Mouse (Mus musculus): ENCODE measurements around the gene Tor1a.

Gene Tor1a

DNA sequence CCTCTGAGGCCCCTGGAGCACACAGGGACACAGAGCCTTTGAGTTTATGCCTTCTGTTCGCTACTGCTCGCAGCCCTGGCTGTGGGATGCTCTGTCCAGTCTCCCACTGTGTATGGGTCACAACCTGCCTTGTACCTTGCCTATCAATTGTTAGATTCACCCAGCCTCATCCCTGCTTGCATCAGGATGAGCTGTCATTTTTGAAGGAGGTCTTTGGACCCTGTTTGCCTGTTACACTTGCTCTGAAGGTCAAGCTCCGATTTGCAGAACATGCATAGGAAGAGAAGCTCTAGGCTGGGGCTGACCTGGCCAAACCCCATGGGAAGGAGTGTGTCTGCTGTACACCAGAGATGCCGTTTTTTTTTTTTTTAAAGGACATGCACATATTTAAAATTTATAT, 10.2 kb downstream of the Tor1a start:
- in situ Hi-C loops (cut with MboI; ENCODE audit: unreplicated experiment in 2 of 2): no loop called here

DNA sequence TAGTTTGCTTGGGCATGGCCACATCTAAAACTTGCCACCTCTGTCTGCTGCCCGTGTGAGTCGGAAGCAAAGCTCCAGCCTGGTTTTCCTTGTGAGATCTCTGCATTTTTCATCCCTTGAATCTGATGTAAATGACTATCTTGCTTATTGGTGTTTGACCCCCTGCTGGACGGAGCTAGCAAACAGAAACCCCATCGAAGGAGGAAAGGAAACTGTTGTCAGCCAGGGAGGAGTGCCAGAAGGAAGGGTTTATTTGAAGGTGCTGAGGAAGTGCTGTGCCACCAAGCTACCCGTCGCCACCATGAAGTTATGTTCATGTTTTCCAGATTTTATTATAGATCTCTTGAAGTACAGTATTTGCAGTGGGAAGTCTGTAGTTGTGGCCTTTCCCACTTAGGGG, 12.9 kb downstream of the Tor1a start:
- in situ Hi-C loops (cut with MboI; ENCODE audit: unreplicated experiment in 2 of 2): no loop called here

DNA sequence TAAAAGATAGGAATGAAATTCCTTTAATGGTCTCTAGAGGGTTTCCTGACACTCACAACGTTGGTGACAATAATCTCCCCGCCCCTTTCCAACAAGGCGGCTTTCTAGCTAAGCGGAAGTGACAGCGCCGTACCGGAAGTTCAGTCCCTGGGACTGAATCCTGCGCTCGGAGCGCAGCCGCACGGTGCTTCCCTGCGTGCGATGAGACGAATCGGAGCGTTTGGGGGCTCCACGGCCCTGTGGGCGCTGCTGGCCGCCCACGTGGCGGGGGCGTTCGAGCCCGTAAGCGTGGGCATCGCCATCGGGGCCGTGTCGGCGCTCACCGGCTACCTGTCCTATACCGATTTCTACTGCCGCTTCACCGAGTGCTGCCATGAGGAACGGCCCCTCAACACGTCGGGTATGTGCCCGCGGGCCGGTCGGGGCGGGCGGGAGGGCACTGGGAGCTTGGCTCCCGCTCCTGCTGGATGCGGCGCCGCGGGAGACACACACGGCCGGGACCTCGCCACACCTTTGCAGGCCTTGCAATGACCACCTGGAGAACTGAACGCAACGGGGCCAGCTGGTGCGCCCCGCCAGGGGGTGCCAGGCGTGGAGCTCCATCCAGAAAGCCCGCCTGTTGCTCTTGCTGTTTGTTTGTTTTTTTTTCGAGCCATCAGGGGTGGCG, 14.8 kb downstream of the Tor1a start, which contains the start of gene Tor1b:
Gene Tor1b, plus strand, starts transcription at position 136 of the 667 bp plus-strand sequence.
- in situ Hi-C loops (cut with MboI; ENCODE audit: unreplicated experiment in 2 of 2): no loop called here

DNA sequence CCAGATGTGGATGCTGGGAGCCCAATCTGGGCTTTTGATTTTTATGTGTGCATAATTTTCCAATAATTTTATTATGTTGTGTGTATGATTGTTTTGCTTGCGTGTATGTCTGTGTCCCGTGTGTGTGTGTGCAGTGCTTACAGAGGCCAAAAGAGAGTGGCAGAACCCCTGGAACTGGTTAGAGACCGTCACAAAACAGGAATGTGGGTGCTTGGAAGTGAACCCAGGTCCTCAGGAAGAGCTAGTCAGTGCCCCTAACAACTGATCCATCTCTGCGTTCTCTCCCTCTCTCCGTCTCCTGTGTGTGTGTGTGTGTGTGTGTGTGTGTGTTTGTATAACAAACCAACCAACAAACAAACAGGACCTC, 15.3 kb downstream of the Tor1a start:
- in situ Hi-C loops (cut with MboI; ENCODE audit: unreplicated experiment in 2 of 2): no loop called here

DNA sequence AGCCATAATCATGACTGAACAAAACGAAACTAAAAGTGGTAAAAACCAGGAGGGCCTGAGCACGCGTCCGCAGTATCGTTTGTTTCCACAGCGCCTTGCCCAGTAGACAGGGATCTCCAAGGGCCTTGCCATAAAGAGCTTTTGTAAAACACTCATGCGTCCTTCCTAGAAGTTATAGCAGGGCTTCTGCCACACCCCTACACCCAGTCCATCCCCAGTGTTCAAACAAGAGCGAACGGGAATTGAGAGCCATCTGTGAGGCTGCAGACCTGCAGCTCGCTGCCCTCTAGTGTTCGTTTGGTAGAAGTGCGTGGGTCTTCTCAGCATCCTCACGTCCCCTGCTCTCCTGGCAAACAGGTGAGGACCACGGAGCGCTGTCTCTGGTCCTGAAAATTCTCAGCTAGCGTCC, 25.1 kb downstream of the Tor1a start:
- in situ Hi-C loops (cut with MboI; ENCODE audit: unreplicated experiment in 2 of 2): loop anchor here in 1 of 2 experiments (5.0 kb wide), 1 partner anchor 510 kb away; no protein-coding TSS in a partner anchor

DNA sequence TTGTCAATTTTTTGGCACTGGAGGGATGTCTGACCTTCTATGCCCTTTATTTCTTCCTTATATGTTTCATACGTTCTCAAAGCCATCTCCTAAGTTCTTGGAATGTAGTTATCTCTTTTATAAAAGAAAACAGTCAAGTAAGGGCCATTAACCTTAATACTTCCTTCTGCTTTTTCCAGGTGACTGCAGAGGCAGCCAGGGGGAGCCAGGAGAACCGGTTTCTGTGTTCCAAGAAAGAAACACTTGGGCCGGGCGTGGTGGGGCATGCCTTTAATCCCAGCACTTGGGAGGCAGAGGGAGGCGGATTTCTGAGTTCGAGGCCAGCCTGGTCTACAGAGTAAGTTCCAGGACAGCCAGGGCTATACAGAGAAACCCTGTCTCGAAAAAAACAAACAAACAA, 25.6 kb downstream of the Tor1a start:
- in situ Hi-C loops (cut with MboI; ENCODE audit: unreplicated experiment in 2 of 2): loop anchor here in 1 of 2 experiments (5.0 kb wide), 1 partner anchor 510 kb away; no protein-coding TSS in a partner anchor

DNA sequence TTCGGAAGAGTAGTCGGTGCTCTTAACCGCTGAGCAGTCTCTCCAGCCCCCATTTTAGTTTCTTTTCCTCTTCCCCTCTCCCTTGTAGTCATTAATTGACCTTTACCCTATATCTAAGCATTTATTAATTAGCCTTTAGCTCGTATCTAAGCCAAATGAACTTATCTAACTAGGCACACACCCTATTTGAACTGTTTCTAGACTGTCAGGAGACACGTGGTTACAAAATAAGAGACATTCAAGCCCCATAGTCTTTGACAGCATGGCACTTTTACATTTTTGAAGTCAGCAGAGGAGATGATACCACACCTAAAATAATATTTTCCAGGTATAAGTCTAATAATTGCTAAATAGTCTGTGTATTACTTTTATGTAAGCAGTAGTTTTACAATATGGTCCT, 26.1 kb downstream of the Tor1a start:
- in situ Hi-C loops (cut with MboI; ENCODE audit: unreplicated experiment in 2 of 2): loop anchor here in 1 of 2 experiments (5.0 kb wide), 1 partner anchor 509 kb away; no protein-coding TSS in a partner anchor

DNA sequence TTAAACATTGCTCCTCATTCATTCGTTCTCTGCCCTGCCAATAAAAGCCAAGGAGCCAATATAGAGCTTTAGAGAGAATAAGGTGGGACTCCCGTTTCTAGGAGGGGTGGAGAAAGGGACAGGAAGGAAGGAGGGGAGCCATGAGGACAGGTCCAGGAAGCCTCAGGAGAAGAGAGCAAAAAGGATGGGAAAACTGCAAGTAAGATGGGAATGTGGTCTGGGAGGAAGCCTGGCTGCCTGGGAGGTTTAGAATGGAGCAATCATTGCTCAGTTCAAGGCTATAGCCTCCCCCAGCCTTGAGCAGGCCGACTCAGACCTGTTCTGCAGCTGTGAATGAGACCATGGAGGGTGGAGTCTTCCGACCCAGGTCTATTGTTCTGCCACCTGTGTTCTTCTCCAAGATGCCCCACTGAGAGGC, 29.1 kb downstream of the Tor1a start:
- in situ Hi-C loops (cut with MboI; ENCODE audit: unreplicated experiment in 2 of 2): loop anchor here in 1 of 2 experiments (10.0 kb wide), 2 partner anchors 114 to 894 kb away; partner anchors contain the start of gene Wdr34

DNA sequence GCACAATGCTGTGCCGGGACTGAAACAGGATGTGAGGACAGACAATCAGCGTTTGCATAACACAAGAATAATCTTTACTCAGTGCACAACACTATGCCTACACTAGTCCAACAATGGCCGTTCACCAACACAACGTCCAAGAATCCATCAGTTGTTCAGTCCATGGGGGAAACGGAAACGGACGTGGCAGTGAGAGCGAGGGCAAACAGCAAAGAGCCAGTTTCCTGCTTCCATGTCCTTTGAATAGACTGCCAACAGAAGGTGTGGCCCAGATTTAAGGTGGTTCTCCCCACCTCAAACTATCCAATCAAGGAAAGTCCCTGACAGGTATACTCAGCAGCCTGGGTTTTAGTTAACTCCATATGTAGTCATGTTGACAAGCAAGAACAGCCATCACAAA, 30.0 kb downstream of the Tor1a start:
- in situ Hi-C loops (cut with MboI; ENCODE audit: unreplicated experiment in 2 of 2): loop anchor here in 1 of 2 experiments (10.0 kb wide), 2 partner anchors 113 to 893 kb away; partner anchors contain the start of gene Wdr34

DNA sequence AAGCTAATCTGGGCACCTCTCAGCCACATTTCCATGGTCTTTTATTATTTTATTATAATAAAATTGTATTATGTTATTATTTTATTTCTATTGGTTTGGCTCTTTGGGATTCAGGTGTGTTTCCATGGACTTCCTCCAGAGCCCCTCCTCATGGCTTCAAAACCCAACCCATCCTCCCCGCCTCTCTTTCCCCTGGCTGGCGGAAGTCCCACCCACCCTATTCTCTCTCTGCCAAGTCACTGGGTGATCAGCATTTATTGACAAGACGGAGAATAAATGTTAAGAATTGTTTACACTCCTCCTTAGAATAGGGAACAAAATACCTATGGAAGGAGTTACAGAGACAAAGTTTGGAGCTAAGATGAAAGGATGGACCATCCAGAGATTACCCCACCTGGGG, 30.9 kb downstream of the Tor1a start:
- in situ Hi-C loops (cut with MboI; ENCODE audit: unreplicated experiment in 2 of 2): loop anchor here in 1 of 2 experiments (10.0 kb wide), 2 partner anchors 112 to 892 kb away; partner anchors contain the start of gene Wdr34

DNA sequence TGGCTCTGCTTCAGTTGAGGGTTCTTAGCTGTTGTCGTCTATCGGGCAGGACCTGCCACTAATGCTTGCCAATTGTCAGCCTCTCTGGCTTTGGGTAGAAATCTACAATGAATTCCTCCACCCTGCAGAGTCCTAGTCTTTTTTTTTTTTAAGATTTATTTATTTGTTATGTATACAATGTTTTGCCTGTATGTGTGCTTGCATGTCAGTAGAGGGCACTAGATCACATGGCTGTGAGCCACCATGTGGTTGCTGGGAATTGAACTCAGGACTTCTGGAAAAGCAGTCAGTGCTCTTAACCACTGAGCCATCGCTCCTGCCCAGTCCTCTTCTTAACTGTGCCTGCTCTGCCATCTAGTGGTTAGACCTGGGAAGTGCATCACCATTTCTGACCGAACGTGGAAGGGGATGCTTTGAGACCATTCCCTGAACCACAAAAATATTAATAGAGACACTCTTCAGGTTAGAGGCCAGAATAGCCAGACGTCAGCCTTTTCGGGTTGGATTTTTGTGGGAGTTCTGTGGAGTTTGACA, 33.7 kb downstream of the Tor1a start:
- in situ Hi-C loops (cut with MboI; ENCODE audit: unreplicated experiment in 2 of 2): loop anchor here (5.0 to 10.0 kb wide), 5 partner anchors 42 to 889 kb away; partner anchors contain the start of gene Wdr34 (in 1 of the 2)

DNA sequence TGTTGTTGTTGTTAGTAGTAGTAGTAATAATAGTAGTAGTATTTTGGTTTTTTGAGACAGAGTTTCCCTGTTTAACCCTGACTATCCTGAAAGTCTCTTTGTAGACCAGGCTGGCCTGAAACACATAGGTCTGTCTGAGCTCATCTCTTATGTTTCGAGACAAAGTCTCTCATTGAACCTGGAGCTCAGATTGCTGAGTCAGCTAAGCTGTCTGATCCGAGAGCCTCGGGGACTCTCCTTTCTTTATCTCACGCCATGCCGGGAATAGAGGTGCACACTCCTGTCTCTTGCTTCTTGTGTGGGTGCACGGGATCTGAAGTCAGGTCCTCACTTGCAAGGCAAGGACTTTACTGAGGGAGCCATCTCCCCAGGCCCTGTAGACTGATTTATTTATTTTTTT, 34.7 kb downstream of the Tor1a start:
- in situ Hi-C loops (cut with MboI; ENCODE audit: unreplicated experiment in 2 of 2): loop anchor here (5.0 to 10.0 kb wide), 5 partner anchors 41 to 888 kb away; partner anchors contain the start of gene Wdr34 (in 1 of the 2)

DNA sequence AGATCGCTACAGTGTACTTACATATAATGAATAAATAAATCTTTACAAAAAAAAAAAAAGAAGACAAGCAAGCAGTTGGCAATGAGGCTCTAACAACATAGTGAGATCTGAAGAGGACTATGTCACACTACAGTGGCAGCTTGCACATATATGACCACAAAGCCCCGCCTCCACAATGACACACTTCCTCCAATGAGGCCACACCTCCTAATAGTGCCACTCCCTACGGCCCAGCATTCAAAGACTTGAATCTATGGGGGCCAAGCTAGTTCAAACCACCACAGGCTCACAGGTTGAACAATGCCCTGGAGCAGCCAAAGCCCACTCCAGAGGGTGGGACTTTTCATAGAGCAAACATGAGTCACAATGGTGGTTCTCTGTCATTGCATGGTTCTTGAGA, 35.8 kb downstream of the Tor1a start:
- in situ Hi-C loops (cut with MboI; ENCODE audit: unreplicated experiment in 2 of 2): loop anchor here (5.0 to 10.0 kb wide), 5 partner anchors 40 to 887 kb away; partner anchors contain the start of gene Wdr34 (in 1 of the 2)

DNA sequence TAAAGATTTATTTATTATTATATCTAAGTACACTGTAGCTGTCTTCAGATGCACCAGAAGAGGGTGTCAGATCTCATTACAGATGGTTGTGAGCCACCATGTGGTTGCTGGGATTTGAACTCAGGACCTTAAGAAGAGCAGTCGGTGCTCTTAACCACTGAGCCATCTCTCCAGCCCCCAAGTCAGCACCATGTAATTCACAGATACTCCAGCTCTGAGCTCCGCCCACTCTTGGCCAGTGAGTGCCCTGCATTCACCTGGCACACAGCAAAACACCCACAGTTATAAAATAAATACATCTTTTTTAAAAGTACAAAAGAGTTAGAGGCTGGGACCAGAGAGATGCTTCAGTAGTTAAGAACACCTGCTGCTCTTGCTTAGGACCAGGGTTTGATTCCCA, 36.9 kb downstream of the Tor1a start:
- in situ Hi-C loops (cut with MboI; ENCODE audit: unreplicated experiment in 2 of 2): loop anchor here (5.0 to 10.0 kb wide), 5 partner anchors 39 to 886 kb away; partner anchors contain the start of gene Wdr34 (in 1 of the 2)

DNA sequence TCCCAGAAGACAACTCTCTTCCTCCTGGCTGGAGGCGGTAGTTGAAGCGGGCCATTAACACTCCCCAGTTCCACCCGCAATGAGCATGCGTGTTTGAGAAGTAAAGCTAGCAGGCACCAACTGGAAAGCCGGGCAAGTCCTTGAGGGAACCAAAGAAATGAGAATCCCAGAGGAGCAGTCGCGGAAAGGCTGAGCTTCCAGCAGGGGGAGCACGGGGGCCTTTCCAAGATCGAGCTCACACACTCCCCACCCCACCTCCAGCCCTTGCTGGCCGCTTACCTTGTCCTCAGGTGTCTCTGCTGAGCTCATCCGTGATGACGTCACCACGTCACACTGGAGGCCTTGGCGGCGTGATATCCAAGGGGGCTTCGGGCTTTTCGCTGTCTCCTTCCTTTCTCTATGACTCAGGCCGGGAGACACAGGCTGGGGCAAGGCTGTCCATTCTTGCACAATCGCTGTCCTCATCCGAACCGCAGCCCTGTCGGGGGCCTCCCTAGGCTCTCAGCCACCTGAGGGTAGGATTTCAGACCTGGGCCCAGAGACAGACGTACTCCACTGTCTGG, 38.2 kb downstream of the Tor1a start, which contains the start of gene Ptges:
Gene Ptges, minus strand, starts transcription at position 381 of the 563 bp plus-strand sequence.
- in situ Hi-C loops (cut with MboI; ENCODE audit: unreplicated experiment in 2 of 2): loop anchor here (5.0 to 10.0 kb wide), 5 partner anchors 37 to 885 kb away; partner anchors contain the start of gene Wdr34 (in 1 of the 2)

DNA sequence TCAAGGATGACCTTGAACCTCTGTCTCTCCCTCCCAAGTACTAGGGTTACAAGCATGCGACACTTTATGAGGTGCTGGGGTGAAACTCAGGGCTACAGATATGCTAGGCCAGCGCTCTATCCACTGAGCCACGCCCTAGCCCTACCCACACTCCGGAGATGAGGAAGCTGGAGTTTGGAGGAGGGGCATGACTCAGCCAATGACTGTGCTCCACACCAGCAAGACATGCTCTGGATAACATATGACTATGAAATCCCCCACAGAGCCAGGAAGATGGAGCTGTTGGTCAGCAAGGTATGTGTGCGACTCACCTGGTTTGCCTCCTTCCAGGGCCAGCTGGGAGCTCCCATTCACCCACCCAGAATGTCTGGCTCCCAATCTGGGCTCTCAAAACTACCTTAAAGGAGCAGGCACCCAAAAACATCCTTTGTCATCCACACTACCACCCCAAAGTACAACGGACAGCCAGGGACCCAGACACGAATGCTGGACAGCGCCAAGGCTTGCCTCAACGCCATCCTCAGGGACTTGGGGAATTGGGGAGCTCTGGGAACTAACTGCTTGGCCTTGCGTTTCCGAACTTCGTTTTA, 38.7 kb downstream of the Tor1a start:
- in situ Hi-C loops (cut with MboI; ENCODE audit: unreplicated experiment in 2 of 2): loop anchor here in 1 of 2 experiments (5.0 kb wide), 1 partner anchor 132 kb away; no protein-coding TSS in a partner anchor

DNA sequence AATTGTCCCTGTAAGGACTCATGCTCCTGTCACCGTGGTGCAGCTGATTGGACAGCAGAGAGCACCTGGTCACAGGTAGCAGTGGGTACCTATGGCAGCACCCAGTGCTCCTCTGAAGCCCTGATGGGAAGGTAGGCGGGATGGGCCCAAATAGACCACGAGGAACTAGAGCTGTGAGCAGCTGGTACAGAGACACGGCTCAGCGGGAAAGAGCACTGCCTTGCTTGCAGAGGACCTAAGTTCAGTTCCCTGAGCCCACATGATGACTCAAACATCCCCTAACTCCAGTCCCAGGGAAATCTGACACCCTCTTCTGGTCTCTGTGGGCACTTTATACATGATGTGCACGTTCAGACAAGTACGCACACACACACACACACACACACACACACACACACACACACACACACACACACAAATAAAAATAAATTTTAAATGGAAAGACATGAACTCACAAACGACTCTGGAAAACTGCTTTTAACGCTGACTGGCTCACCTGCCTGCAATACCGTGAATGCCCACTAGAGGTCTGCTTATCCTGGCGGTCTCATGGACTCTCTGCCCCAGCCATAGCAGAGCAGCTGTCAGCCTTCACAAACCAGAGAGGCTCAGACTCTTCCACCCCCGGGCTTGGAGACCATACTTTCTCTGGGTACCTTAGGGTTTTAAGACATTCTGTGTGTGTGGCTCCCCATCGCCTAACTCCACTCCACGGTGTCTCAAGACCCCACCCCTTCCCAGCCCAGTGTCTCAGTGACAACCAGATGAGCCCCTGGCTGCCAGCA, 39.7 kb downstream of the Tor1a start:
- in situ Hi-C loops (cut with MboI; ENCODE audit: unreplicated experiment in 2 of 2): loop anchor here in 1 of 2 experiments (5.0 kb wide), 1 partner anchor 131 kb away; no protein-coding TSS in a partner anchor

DNA sequence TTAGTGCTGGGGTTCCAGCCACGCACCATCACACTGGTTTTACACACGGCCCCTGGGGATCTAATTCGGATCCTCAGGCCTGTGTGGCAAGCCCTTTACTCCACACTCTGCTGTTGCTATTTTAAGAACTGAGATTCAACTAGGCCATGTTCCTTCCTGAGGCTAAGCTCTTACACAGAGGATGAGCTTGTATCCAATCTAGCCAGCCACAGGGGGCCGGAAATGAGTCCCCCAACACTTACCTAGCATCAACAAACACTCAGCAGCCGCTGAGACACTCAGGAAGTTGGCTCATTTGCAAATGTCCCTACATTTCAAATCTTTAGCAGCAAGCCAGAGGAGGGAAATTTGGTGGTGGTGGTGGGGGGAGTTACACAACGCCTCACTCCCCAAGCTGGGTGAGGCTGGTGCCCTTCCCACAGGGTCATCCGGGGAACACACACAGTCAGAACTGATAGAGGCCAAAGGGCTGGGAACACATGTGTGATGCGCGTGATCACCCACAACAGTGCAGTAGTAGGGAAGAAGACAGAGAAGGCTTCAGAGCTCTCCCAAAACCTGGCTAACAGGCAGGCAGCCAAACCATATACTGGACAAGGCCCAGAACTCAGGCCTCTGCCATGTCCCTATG, 40.5 kb downstream of the Tor1a start:
- in situ Hi-C loops (cut with MboI; ENCODE audit: unreplicated experiment in 2 of 2): loop anchor here in 1 of 2 experiments (5.0 kb wide), 1 partner anchor 130 kb away; no protein-coding TSS in a partner anchor

DNA sequence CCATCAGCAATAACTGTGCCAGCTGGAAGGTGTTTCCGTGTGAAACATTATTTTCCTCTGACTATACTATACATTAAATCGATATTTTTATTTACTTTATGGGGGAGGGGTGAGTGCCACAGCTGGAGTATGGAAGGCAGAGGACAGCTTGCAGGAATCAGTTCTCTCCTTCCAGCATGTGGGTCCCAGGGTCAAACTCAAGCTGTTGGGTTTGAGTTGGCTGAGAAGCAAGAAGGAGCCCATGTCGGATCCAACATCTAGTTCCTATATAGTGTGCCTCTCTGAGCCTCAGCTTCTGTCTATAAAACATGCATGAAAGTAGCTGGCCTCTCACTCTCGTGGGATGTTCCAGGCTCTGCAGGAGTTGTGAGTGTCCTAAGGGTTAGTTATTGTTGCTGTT, 41.4 kb downstream of the Tor1a start:
- in situ Hi-C loops (cut with MboI; ENCODE audit: unreplicated experiment in 2 of 2): loop anchor here in 1 of 2 experiments (5.0 kb wide), 1 partner anchor 129 kb away; no protein-coding TSS in a partner anchor

All from v-Abl transformed pro-B cells (cell line).